Mouse (Mus musculus) heart, adult 2 months (tissue): ENCODE measurements around the gene Ndufa10.

Experiments used
- CTCF ChIP-seq: fragments of 200-600 bp; IDR thresholded peaks from 2 replicates; pipeline ENCODE4 v1.8.1; 2022; ENCODE audit warnings: antibody characterized with exemption, mild to moderate bottlenecking, moderate library complexity
- EP300 ChIP-seq: fragments of 200-500 bp; IDR thresholded peaks from 2 replicates; pipeline ENCODE4 v1.6.1; 2011; ENCODE audit warnings: low read depth, low read length, control low read depth; ENCODE audit not compliant: insufficient read depth
- POLR2A ChIP-seq: fragments of 200-500 bp; IDR thresholded peaks from 2 replicates; pipeline ENCODE4 v1.6.1; 2011; ENCODE audit warnings: mild to moderate bottlenecking, low read depth, low read length, control low read depth; ENCODE audit not compliant: insufficient read depth

GRCm38 (mm10) chr1:92518561-92518960 is 44.9 kb upstream of the Ndufa10 start, which contains the start of gene Olfr1414:
- TF ChIP-seq CTCF = no peak
- no peak for TF ChIP-seq POLR2A
- no peak for TF ChIP-seq EP300
